Mouse (Mus musculus): ENCODE measurements around the gene BC028528.

BC028528 gene

DNA sequence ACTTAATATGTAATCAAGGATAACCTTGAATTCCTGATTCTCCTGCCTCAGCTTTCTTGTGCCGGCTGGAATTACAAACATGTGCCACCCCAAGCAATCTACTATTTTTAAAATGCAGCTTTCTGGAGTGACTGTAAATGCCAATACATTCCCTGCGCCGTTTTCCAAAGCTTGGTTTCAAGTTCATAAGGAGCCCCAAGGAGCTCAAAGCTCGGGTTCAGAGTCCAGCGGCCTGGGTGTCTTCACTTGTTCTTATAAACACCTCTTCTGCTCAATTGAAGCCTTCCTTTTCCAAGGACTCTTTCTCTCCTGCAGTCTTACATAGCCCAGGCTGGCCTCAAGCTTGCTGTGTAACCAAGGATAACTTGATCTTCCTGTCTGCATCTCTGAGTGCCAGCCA, 25.7 kb downstream of the BC028528 start:
- ChIA-PET CTCF (interaction anchor here in 3 of 4 experiments (0.8 to 2.6 kb wide), 6 partner anchors 10 to 42 kb away, joined by 4 to 9 read pairs (median 4); partner anchors contain the start of gene Prpf3 (in 1 of the 3)), POLR2A (interaction anchor here in 3 of 4 experiments (0.7 to 4.0 kb wide), 21 partner anchors 8 to 377 kb away, joined by 3 to 20 read pairs (median 7); partner anchors contain the start of genes Prpf3 (in 3 of the 3), Ciart (in 2 of the 3), Aph1a (in 1 of the 3) and Car14 (in 1 of the 3))

DNA sequence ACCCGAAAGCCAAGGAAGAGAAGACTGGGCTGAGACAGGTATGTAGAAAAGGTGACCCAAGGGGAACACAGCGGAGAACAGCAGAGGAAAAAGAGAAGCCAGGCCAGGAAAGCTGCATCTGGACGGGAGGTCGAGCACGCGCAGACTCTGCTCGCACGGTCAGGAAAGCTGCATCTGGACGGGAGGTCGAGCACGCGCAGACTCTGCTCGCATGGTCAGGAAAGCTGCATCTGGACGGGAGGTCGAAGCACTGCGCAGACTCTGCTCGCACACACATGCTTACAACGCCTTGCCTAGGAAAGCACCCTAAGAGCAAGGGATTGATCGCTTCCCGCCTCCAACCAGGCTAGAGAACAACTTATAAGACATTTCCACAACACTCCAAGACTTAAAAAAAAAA, 26.2 kb downstream of the BC028528 start:
- ChIA-PET POLR2A (interaction anchor here (0.7 to 4.0 kb wide), 32 partner anchors 8 to 397 kb away, joined by 3 to 20 read pairs (median 5); partner anchors contain the start of genes Ciart (in 3 of the 4), Prpf3 (in 3 of the 4), Aph1a (in 1 of the 4) and Car14 (in 1 of the 4)), CTCF (interaction anchor here (0.6 to 2.6 kb wide), 11 partner anchors 9 to 1382 kb away, joined by 3 to 9 read pairs (median 5); partner anchors contain the start of gene Prpf3 (in 1 of the 4))

DNA sequence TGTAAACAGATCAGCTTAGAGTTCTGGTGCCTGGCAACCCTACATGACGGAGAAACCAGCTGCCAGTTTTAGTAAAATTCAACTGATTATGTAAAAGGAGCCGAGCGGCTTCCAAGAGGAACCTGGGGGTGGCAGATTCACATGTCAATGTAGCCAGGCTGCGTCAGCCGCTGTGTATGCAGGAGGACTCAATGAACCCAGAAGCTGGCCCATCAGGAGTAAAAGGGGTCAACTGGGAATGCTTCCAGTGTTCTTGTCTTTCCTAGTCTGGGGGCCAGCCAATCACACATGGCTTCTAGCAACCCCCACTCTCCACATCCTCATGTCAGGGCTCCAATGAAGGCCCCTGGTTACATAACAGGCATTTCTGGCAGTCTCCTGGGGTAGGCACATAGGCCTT, 26.8 kb downstream of the BC028528 start:
- POLR2A ChIA-PET: interaction anchor here (0.5 to 4.0 kb wide), 45 partner anchors 9 to 431 kb away, joined by 3 to 20 read pairs (median 4); partner anchors contain the start of genes Ciart (in 3 of the 4), Prpf3 (in 3 of the 4), Car14 (in 2 of the 4) and Arnt (in 1 of the 4)
- CTCF ChIA-PET: interaction anchor here (0.6 to 2.6 kb wide), 16 partner anchors 9 to 1382 kb away, joined by 3 to 9 read pairs (median 4); partner anchors contain the start of gene Prpf3 (in 1 of the 4)

DNA sequence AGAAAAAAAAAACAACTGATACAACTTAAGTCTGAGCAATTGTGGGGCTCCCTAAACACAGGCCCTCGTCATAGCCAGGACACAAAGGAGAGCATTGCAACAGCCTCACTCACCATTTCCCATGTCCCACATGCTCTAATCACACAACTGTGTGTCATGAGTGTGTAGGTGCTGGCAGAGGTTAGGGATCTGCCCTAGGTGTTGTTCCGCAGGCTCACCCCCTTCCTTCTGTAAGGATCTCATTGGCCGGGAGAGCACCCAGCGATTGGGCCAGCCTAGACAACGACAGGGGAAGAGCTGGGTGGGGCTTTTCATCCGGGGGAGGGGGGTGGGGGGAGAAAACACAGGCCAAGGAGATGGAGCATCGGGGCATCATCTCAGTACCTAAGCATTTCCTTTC, 28.2 kb downstream of the BC028528 start:
- ChIA-PET POLR2A (interaction anchor here in 3 of 4 experiments (0.6 to 4.0 kb wide), 21 partner anchors 8 to 275 kb away, joined by 3 to 20 read pairs (median 4); partner anchors contain the start of genes Ciart (in 2 of the 3), Mrps21 (in 2 of the 3), Car14 (in 1 of the 3) and Golph3l (in 1 of the 3)), CTCF (interaction anchor here in 3 of 4 experiments (0.5 to 2.6 kb wide), 9 partner anchors 36 to 994 kb away, joined by 3 to 9 read pairs (median 3); partner anchors contain the start of gene Ensa (in 1 of the 3))

DNA sequence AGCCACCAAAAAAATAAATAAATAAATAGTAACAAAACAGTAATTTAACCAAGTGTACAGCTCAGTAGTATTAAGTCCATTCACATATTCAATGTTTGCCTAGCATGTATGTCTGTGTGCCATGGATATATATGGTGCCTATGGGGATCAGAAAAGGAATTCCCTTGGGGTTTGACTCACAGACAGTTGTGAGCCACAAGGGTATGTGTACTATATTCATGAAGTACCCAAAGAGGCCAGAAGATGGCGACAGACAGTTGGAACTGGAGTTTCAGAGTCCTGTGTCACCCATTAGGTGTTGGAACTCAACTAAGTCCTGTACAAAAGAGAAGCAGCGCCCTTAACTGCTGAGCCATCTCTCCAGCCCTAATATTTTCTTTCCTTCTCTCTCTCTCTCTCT, 30.0 kb downstream of the BC028528 start:
- ChIA-PET POLR2A (interaction anchor here in 2 of 4 experiments (0.6 to 2.6 kb wide), 4 partner anchors 10 to 177 kb away, joined by 3 to 11 read pairs (median 4); partner anchors contain the start of gene Mrps21 (in 1 of the 2)), CTCF (interaction anchor here in 3 of 4 experiments (0.6 to 1.5 kb wide), 3 partner anchors 9 to 46 kb away, joined by 3 to 7 read pairs (median 4); partner anchors contain the start of gene Mrps21 (in 1 of the 3))

DNA sequence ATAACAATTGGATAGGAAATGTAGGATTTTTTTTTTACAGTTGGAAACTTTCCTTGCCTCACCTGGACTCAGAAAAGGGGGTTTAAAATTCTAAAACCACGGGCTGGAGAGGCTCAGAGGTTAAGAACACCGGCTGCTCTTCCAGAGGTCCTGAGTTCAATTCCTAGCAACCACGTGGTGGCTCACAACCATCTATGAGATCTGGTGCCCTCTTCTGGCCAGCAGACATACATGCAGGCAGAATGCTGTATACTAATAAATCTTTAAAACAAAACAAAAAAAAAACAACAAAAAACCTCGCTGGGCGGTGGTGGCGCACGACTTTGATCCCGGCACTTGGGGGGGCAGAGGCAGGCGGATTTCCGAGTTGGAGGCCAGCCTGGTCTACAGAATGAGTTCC, 30.6 kb downstream of the BC028528 start:
- CTCF ChIA-PET: no interaction called here
- POLR2A ChIA-PET: interaction anchor here in 1 of 4 experiments (0.6 to 2.6 kb wide), 3 partner anchors 11 to 176 kb away, joined by 3 to 11 read pairs (median 4); partner anchors contain the start of gene Mrps21

DNA sequence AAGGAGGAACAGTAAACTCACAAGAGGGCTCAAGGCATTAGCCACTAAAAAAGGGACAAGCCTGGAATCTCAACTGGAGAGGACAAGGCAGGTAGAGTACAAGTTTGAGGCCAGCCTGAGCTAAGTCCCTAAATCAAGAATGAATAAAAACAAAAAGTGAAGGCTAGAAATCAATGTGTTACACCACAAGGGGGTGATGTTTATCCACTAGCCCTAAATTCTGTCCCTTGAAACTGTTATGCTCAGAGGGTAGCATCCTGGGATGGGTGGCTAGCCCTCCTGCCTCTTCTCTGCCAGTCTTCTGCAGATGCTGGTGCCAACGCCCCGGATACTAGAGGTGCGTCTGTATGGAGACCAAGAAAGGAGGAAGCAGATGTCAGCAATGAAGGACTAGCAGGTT, 31.5 kb downstream of the BC028528 start:
- ChIA-PET POLR2A (interaction anchor here in 2 of 4 experiments (0.9 to 1.2 kb wide), 2 partner anchors 44 to 90 kb away, joined by 3 to 4 read pairs; partner anchors contain the start of gene Car14 (in 1 of the 2)), CTCF (interaction anchor here (0.6 to 1.0 kb wide), 9 partner anchors 9 to 323 kb away, joined by 3 to 8 read pairs (median 3); no protein-coding TSS in a partner anchor)

DNA sequence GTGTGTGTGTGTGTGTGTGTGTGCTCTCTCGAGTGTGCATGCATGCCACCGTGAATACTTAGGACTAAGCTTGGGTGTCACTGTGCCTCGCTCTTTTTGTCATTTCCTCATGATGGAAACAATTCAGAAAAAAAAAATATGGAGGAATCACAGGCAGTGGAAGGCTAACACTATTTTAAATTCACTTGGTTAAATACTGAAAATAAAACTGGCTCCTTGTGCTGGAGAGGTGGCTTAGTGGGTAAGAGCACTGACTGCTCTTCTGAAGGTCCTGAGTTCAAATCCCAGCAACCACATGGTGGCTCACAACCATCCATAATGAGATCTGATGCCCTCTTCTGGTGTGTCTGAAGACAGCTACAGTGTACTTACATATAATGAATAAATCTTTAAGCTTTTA, 33.5 kb downstream of the BC028528 start:
- CTCF ChIA-PET: interaction anchor here in 3 of 4 experiments (0.6 to 1.3 kb wide), 4 partner anchors 99 to 641 kb away, joined by 3 to 4 read pairs (median 4); partner anchors contain the start of genes Arnt (in 1 of the 3) and Gabpb2 (in 1 of the 3)
- POLR2A ChIA-PET: interaction anchor here in 3 of 4 experiments (0.5 to 1.4 kb wide), 7 partner anchors 9 to 703 kb away, joined by 3 to 9 read pairs (median 3); partner anchors contain the start of genes Ciart (in 1 of the 3), Mrps21 (in 1 of the 3) and Otud7b (in 1 of the 3)

DNA sequence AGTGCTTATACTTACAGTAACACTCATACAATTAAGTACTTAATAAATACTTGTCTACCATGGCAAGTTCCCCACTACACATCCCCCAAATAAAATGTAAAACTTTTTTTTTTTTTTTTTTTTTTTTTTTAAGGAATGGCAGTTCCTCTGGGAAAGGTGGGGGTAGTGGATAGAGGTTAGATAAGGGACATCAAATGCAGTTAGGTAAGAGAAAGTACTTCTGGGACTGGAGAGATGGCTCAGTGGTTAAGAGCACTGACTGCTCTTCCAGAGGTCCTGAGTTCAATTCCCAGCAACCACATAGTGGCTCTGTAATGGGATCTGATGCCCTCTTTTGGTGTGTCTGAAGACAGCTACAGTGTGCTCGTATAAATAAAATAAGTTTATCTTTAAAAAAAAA, 34.8 kb downstream of the BC028528 start:
- POLR2A ChIA-PET: interaction anchor here in 3 of 4 experiments (0.6 to 3.9 kb wide), 12 partner anchors 8 to 255 kb away, joined by 3 to 25 read pairs (median 6); partner anchors contain the start of genes BC028528 (in 1 of the 3) and Rprd2 (in 1 of the 3)
- CTCF ChIA-PET: interaction anchor here in 3 of 4 experiments (0.7 kb wide), 3 partner anchors 236 to 617 kb away, joined by 3 to 4 read pairs (median 4); no protein-coding TSS in a partner anchor

DNA sequence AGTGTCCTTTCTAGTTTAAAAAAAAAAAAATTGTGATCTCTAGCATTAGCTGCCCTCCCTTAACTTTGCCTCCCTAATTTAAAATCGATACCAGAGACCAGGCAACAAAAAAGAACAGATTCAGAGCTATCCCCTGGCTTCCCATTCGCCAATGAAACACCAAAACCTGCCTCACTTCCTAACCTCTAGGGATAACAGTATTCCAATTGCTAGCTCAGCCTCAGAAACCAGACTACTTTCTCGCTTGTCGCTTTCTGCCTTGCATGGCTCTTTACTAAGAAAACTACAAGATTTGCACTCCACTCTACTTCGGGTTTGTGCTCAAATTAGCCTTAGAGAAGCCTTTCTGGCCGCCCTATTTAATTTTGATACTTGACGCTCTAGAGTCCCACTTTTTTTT, 35.7 kb downstream of the BC028528 start:
- ChIA-PET CTCF (interaction anchor here (0.5 to 1.1 kb wide), 5 partner anchors 9 to 235 kb away, joined by 3 to 5 read pairs (median 4); partner anchors contain the start of gene BC028528 (in 1 of the 4)), POLR2A (interaction anchor here (0.6 to 3.9 kb wide), 71 partner anchors 9 to 574 kb away, joined by 3 to 25 read pairs (median 4); partner anchors contain the start of genes Mrps21 (in 4 of the 4), BC028528 (in 3 of the 4), Ciart (in 2 of the 4) and Rprd2 (in 2 of the 4))

DNA sequence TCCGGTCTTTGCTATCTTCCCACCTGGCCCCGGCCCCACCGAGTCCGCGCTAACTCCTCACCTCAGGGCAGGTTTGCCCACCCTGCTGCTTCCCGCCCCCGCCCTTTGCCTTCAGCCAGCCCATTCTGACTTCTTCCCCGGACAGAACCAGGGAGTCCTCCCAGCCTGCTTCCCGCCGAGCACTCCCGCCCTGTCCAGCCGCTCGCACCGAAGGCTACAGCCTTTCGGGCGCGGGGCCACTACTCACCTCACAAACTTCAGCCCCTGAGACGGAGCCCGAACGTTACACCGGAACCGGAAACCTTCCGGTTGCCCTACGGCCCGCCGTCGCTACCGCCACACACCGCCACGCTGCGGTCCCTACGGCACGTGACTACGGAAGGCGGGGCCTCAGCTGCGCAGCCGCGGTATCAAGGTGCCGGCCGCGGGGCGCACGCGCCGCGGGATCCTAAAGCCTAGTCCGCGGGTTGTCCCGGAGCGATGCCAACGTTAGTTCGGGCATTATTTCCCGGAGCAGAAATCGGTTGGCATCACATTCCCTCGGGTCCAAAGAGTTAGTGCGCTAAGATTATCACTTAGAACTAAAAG, 36.2 kb downstream of the BC028528 start, which contains the start of gene Prpf3:
Gene Prpf3 (minus strand): TSS at position 384 of the 588 bp plus-strand sequence.
- POLR2A ChIA-PET: interaction anchor here (0.6 to 3.9 kb wide), 69 partner anchors 9 to 573 kb away, joined by 3 to 25 read pairs (median 4); partner anchors contain the start of genes Mrps21 (in 4 of the 4), BC028528 (in 3 of the 4), Ciart (in 2 of the 4) and Rprd2 (in 2 of the 4)

DNA sequence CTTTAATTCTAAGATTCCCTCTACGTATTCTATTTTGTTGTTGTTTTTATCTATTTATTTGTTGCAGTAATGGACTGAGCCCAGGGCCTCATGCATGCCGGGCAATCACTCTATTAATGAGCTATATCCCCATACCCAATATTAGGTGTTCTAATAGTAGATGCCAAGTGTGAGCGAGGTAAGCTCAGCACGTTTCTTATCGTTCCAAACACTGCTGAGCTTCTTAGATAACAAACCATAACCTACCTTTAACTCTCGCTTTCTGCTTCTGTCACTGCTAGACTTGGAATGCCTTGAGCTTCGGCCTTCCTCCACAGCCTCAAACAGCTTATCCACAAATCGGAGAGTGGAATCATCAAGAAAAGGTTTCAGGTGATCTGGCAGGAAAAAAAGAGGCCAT, 40.5 kb downstream of the BC028528 start:
- CTCF ChIA-PET: interaction anchor here in 2 of 4 experiments (0.6 to 0.8 kb wide), 3 partner anchors 9 to 419 kb away, joined by 3 read pairs; no protein-coding TSS in a partner anchor
- POLR2A ChIA-PET: interaction anchor here in 2 of 4 experiments (0.9 to 1.4 kb wide), 5 partner anchors 8 to 32 kb away, joined by 3 to 4 read pairs (median 3); no protein-coding TSS in a partner anchor

More for the DNA sequence above, 36.2 kb downstream of the BC028528 start, which contains the start of gene Prpf3:
- CTCF ChIA-PET: interaction anchor here in 3 of 4 experiments (0.5 to 1.1 kb wide), 5 partner anchors 9 to 115 kb away, joined by 3 to 5 read pairs (median 4); partner anchors contain the start of gene BC028528 (in 1 of the 3)

DNA sequence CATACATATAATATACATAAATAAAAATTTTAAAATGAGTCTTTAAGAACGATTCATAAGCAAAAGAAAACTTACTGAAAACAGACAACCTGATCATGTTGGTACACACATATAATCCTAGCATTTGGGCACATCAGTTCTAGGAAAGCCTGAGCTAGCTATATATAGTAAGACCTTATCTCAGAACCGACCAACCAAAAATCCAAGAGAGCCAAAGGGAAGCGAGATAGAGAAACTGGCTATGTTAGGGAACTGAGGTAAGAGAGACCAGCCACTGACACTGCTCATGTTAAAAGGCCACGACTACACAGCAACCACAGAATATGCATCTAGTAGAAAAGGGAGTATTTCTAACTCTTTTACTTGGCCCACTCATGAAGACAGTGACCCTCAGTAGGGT, 41.2 kb downstream of the BC028528 start:
- POLR2A ChIA-PET: interaction anchor here in 2 of 4 experiments (1.1 to 1.4 kb wide), 4 partner anchors 8 to 31 kb away, joined by 3 to 4 read pairs (median 3); no protein-coding TSS in a partner anchor

DNA sequence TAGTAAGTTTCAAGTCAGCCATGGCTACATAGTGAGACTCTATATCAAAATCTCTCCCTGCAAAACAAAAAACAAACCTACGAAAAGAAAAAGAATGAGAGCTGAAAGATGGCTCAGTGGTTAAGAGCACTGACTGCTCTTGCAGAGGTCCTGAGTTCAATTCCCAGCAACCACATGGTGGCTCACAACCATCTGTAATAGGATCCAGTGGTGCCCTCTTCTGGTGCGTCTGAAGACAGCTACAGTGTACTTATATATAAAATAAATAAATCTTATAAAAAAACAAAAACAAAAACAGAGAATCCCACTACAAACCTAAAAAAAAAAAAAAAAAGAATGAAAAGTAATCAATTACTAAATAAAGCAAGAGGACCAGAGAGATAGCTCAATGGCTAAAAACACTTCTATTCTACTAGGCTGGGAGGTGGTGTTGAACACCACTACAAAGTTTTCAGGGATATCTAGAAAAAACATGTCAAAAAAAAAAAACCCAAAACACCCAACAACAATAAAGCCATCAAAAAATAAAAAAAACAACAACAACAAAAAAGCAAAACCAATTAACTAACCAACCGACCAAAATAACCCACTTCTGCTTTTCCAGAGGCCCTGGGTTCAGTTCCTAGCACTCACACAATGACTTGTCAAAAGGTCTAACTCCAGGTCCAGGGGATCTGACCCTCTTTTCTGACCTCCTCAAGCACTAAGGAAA, 49.1 kb downstream of the BC028528 start:
- ChIA-PET CTCF (interaction anchor here in 3 of 4 experiments (0.6 to 1.0 kb wide), 9 partner anchors 17 to 738 kb away, joined by 3 to 5 read pairs (median 3); no protein-coding TSS in a partner anchor), POLR2A (interaction anchor here (0.5 to 4.2 kb wide), 10 partner anchors 9 to 419 kb away, joined by 3 to 25 read pairs (median 4); partner anchors contain the start of gene Prpf3 (in 1 of the 4))

More for the DNA sequence above, 41.2 kb downstream of the BC028528 start:
- CTCF ChIA-PET: no interaction called here

DNA sequence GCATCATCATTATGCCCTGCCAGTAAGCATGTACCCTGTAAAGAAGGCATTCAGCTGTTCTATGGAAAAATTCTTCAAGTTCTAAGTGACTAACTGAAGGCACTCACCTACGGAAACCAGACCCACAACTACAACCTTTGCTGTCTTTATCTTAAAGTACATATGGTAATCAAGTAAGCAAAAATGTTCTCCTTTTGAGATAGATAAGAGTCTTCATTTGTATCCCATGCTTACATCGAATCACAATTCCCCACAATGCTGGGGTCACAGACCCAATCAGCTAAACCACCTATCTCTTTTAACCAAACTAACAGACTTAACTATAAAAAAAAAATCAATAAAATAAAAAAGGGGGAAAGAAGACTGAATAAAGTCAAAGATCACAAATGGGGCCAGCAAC, 52.6 kb downstream of the BC028528 start:
- ChIA-PET CTCF (no interaction called here), POLR2A (interaction anchor here in 1 of 4 experiments (0.6 kb wide), 1 partner anchor 171 kb away, joined by 4 read pairs; no protein-coding TSS in a partner anchor)

Data from embryonic stem cell, embryonic (primary cell).